Mouse (Mus musculus) embryonic facial prominence, embryonic 14.5 days (tissue): Measurements from ENCODE around the gene Mob1a. TPM values are rescaled to one million over a fixed set of nuclear protein-coding genes. Genes with fewer than 3 reads are reported as not detected.
A peak's percentile ranks its signal among the peaks of the same experiment; 100 is the strongest.

Experiments
- ATAC-seq: fragments of 200-750 bp; cut with Nextera tagmentation; 2 replicates; pipeline ENCODE4 v1.8.0; 2017; ENCODE audit warnings: low read depth, moderate number of reproducible peaks, moderate TSS enrichment
- DNase-seq: peaks from one replicate; pipeline ENCODE4 v3.0.0-alpha.2; 2015; ENCODE audit warnings: low spot score
- H3K27ac ChIP-seq: fragments of 300-500 bp; sonication (generic); replicated peaks from 2 replicates; pipeline ENCODE4 v1.5.1; 2014; ENCODE audit warnings: low read depth, mild to moderate bottlenecking, low read length, moderate library complexity
- H3K27me3 ChIP-seq: fragments of 300-500 bp; sonication (generic); replicated peaks from 2 replicates; pipeline ENCODE4 v1.6.1; 2014; ENCODE audit warnings: low read length; ENCODE audit not compliant: control insufficient read depth, insufficient read depth
- H3K36me3 ChIP-seq: fragments of 300-500 bp; sonication (generic); 2 replicates; pipeline ENCODE4 v1.6.1; 2014; ENCODE audit warnings: low read length, mixed read lengths; ENCODE audit not compliant: control insufficient read depth, insufficient read depth
- H3K4me1 ChIP-seq: fragments of 300-500 bp; sonication (generic); 2 replicates; pipeline ENCODE4 v1.6.1; 2014; ENCODE audit warnings: antibody characterized with exemption, low read length; ENCODE audit not compliant: control insufficient read depth, insufficient read depth
- H3K4me2 ChIP-seq: fragments of 300-500 bp; sonication (generic); 2 replicates; pipeline ENCODE4 v1.6.1; 2014; ENCODE audit warnings: low read depth, mild to moderate bottlenecking, low read length, moderate library complexity, mixed read lengths
- H3K4me3 ChIP-seq: fragments of 300-500 bp; sonication (generic); 2 replicates; pipeline ENCODE4 v1.5.1; 2014; ENCODE audit warnings: low read depth, mild to moderate bottlenecking, low read length
- H3K9ac ChIP-seq: fragments of 300-500 bp; sonication (generic); 2 replicates; pipeline ENCODE4 v1.6.1; 2014; ENCODE audit warnings: low read depth, mild to moderate bottlenecking, low read length, moderate library complexity, mixed read lengths
- H3K9me3 ChIP-seq: fragments of 300-500 bp; sonication (generic); 2 replicates; pipeline ENCODE4 v1.6.1; 2016; ENCODE audit warnings: low read length; ENCODE audit not compliant: control insufficient read depth
- WGBS: fragments of 180-500 bp; shearing (Covaris S2); extraction: QIAGEN DNeasy Blood & Tissue Kit; methylation state at CpG from one replicate; pipeline ENCODE4 v1.1.7; 2014; 5-methylcytosine and 5-hydroxymethylcytosine counted together
- polyA plus RNA-seq: library from polyadenylated mRNA; unstranded; fragments of >200 nt; fragmentation: Nextera tagmentation; extraction: Ambion mirVana; gene quantifications from 2 replicates; pipeline ENCODE4 v1.2.1, GENCODE M21; 2014

Mob1a gene
- polyA plus RNA-seq, 1 experiment from 2014 or later, result 80.7 TPM

DNA sequence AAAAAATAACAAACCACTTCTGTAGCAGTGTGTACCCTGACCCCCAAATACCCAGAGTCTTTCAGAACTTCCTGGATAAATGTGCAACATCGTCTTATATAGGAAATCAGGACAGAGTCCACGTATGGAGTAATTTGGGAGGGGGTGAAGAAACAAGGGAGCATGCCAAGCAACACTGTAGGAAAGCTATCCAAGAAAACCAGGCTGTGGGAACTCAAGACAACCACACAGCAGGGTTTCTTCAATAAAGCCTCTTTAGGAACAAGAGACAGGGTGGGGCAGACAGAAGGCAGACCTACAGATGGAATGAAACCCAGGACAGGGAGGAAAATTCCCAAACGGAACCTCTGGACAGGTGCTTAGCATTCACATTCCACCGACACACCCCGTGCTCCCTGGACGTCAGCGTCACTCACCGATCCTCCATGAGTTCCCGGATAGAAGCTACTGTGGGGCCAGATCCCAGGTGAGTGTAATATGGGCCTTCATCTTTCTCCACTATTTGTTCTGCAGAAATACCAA is 59.8 kb downstream of the Mob1a start:
- H3K4me1 ChIP-seq, result no peaks in the 10 kb centered on the region
- H3K36me3 ChIP-seq, result peaks cover 57% of the 10 kb centered on the region
- no peak overlapping the region for H3K9ac ChIP-seq
- no peaks in the 10 kb centered on the region for H3K27me3 ChIP-seq
- H3K4me3 ChIP-seq, result no peak overlapping the region
- ATAC-seq (no peak), DNase-seq (no peak)
- no peaks in the 10 kb centered on the region for H3K9me3 ChIP-seq
- H3K4me2 ChIP-seq, result no peak overlapping the region
- H3K27ac ChIP-seq, result no peak overlapping the region
- 89% methylated on average over 9 of the region's 9 CpGs for WGBS

- Histone ChIP-seq H3K9ac (no peak overlapping the region), H3K4me2 (no peak overlapping the region), H3K4me1 (peaks cover 8% of the 10 kb centered on the region), H3K27ac (peak overlapping the region; percentile 55), H3K27me3 (no peaks in the 10 kb centered on the region), H3K9me3 (no peaks in the 10 kb centered on the region), H3K36me3 (peaks cover 52% of the 10 kb centered on the region), H3K4me3 (no peak overlapping the region)
- ATAC-seq, result peak; percentile 64
- WGBS, result 63% methylated on average over 8 of the region's 8 CpGs
- DNase-seq, result peak; percentile 69
These were observed 66.5 kb downstream of the Mob1a start for GRCm38 (mm10) chr6:83392166-83392780.

Other genes with a start within 250 kb of the Mob1a start
- gene Pcgf1, start 248.1 kb upstream of the Mob1a start, polyA plus RNA-seq, result 22.6 and 25.8 TPM in 2 replicates
- 0.71 and 0.87 TPM in 2 replicates for gene Lbx2, start 239.6 kb upstream of the Mob1a start, polyA plus RNA-seq
- 1.3 and 3.4 TPM in 2 replicates for gene Ccdc142, start 224.4 kb upstream of the Mob1a start, polyA plus RNA-seq
- gene Gm42688, start 224.4 kb upstream of the Mob1a start, polyA plus RNA-seq, result 2.1 TPM in 2 replicates
- 136 and 145 TPM in 2 replicates for gene Mrpl53, start 217.0 kb upstream of the Mob1a start, polyA plus RNA-seq
- gene Mogs, start 210.5 kb upstream of the Mob1a start, polyA plus RNA-seq, result 48.7 and 49.3 TPM in 2 replicates
- gene Wbp1, start 204.5 kb upstream of the Mob1a start, polyA plus RNA-seq, result 61.8 and 82.1 TPM in 2 replicates
- 13.6 and 14.1 TPM in 2 replicates for gene Ino80b, start 200.6 kb upstream of the Mob1a start, polyA plus RNA-seq
- 25.8 and 30.4 TPM in 2 replicates for gene Rtkn, start 190.6 kb upstream of the Mob1a start, polyA plus RNA-seq
- gene Wdr54, start 169.6 kb upstream of the Mob1a start, polyA plus RNA-seq, result 5.8 and 7.0 TPM in 2 replicates
- gene 1700003E16Rik, start 169.6 kb upstream of the Mob1a start, polyA plus RNA-seq, result 3.1 and 6.3 TPM in 2 replicates
- 84.5 and 101 TPM in 2 replicates for gene Dctn1, start 160.1 kb upstream of the Mob1a start, polyA plus RNA-seq
- 0.47 and 0.57 TPM in 2 replicates for gene Slc4a5, start 106.2 kb upstream of the Mob1a start, polyA plus RNA-seq
- 34.6 and 40.8 TPM in 2 replicates for gene Mthfd2, start 108 bp upstream of the Mob1a start, polyA plus RNA-seq
- gene Bola3, start 23.1 kb downstream of the Mob1a start, polyA plus RNA-seq, result 135 and 154 TPM in 2 replicates
- gene Tet3, start 133.1 kb downstream of the Mob1a start, polyA plus RNA-seq, result 32.4 and 37.3 TPM in 2 replicates
- 70.5 and 72.3 TPM in 2 replicates for gene Dguok, start 181.0 kb downstream of the Mob1a start, polyA plus RNA-seq
- 11.0 and 13.2 TPM in 2 replicates for gene Actg2, start 210.2 kb downstream of the Mob1a start, polyA plus RNA-seq
- gene Stambp, start 246.7 kb downstream of the Mob1a start, polyA plus RNA-seq, result 26.2 and 28.1 TPM in 2 replicates